ENCODE assay signal across 9 mouse cellular contexts in the genomic region with DNA sequence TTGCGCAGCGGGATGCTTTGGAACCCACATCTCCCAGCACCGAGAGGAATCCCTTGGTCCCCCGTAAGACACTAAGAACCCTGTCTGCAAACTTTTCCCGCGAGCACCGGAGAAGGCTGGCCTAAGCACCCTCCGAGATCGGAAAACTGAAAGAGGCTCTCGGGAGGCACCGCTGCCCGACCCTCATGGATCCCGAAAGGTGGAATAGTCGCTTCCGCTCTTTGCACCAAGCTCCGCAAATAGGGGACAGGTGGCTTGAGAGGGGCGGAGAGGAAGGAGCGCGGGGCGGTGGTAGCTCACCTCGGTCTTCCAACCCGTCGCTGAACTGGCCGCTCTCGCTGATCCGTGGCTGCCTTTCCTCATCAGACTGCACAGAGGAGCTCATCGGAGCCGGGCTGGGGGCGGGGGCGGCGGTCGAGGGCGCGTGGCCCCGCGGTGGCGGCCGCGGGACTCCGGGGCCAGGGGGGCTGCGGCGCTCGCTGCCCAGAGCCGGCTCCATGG. TPM values are rescaled to one million over a fixed set of nuclear protein-coding genes. Genes with fewer than 3 reads are reported as not detected.
A peak's percentile ranks its signal among the peaks of the same experiment; 100 is the strongest.
DNase-seq lines count a peak whose midpoint lies in the region; ATAC-seq and TF ChIP-seq lines count a peak whose summit lies in the region.
"Had no signal": no experiment of that assay in that cellular context is flagged by ENCODE, and none has a peak within 500 bp of the region (broad histone marks: within the 10 kb centered on the region; RNA-seq: fewer than 3 reads in every experiment).

No protein-coding gene starts in this region.

- TF ChIP-seq POLR2A in spleen, adult 2 months (IDR thresholded peaks at IDR 0.05; ENCODE audit: low read depth, low read length): no peak

- DNase-seq in heart, adult 9 months (ENCODE audit: low spot score in 2 of 2): no peak
- DNase-seq in R1 (ENCODE audit: low read depth, low spot score): peak; percentile 54
- DNase-seq in embryonic facial prominence, embryonic 11.5 days (ENCODE audit: low spot score): peak; percentile 49
- peak; percentile 35 for DNase-seq in hindbrain, postnatal 0 days (ENCODE audit: low spot score)
- DNase-seq in lung, embryonic 14.5 days: peak; percentile 22
- DNase-seq in spleen, adult 2 months (ENCODE audit: low read depth in 1 of 2, low spot score in 2 of 2): peak in 1 of 2 experiments; percentile 43
- DNase-seq in urinary bladder, postnatal 25 days (ENCODE audit: low spot score): no peak

- peaks cover 9% of the 10 kb centered on the region for H3K4me1 ChIP-seq in heart, embryonic 11.5 days (ENCODE audit: control insufficient read depth, insufficient read depth, low read length)
- peaks cover 12% of the 10 kb centered on the region for H3K4me1 ChIP-seq in embryonic facial prominence, embryonic 11.5 days (ENCODE audit: control insufficient read depth, insufficient read depth, low read length)
- peaks cover 6% of the 10 kb centered on the region for H3K4me1 ChIP-seq in hindbrain, postnatal 0 days (ENCODE audit: insufficient read depth, low read length)
- no peaks in the 10 kb centered on the region for H3K4me1 ChIP-seq in lung, embryonic 14.5 days (ENCODE audit: insufficient read depth)
- H3K4me1 ChIP-seq in spleen, adult 2 months (ENCODE audit: control insufficient read depth, insufficient read depth, insufficient read length): peaks cover 14% of the 10 kb centered on the region

- H3K9me3 ChIP-seq in heart, embryonic 11.5 days (replicated peaks; ENCODE audit: control insufficient read depth, low read length): no peaks in the 10 kb centered on the region
- no peaks in the 10 kb centered on the region for H3K9me3 ChIP-seq in embryonic facial prominence, embryonic 11.5 days (replicated peaks; ENCODE audit: control insufficient read depth, low read length)
- no peaks in the 10 kb centered on the region for H3K9me3 ChIP-seq in hindbrain, postnatal 0 days (ENCODE audit: low read length)
- H3K9me3 ChIP-seq in lung, embryonic 14.5 days (ENCODE audit: low read depth, low read length): no peaks in the 10 kb centered on the region

- H3K9ac ChIP-seq in heart, embryonic 11.5 days (ENCODE audit: low read depth, low read length): peak overlapping the region; percentile 72
- H3K9ac ChIP-seq in embryonic facial prominence, embryonic 11.5 days (replicated peaks; ENCODE audit: low read length): peak overlapping the region; percentile 50
- H3K9ac ChIP-seq in hindbrain, postnatal 0 days (replicated peaks; ENCODE audit: low read length): peak overlapping the region; percentile 58
- peak overlapping the region; percentile 41 for H3K9ac ChIP-seq in lung, embryonic 14.5 days

- 1% methylated on average over 43 of the region's 44 CpGs for WGBS in heart, embryonic 11.5 days (ENCODE audit: insufficient replicate concordance)
- WGBS in embryonic facial prominence, embryonic 11.5 days: under 1% methylated on average over 34 of the region's 44 CpGs
- under 1% methylated on average over 44 of the region's 44 CpGs for WGBS in hindbrain, postnatal 0 days
- WGBS in lung, embryonic 14.5 days: 1% methylated on average over 43 of the region's 44 CpGs
- 3% methylated on average over 44 of the region's 44 CpGs for WGBS in spleen, adult 2 months

- peaks cover 34% of the 10 kb centered on the region for H3K27me3 ChIP-seq in heart, embryonic 11.5 days (ENCODE audit: control insufficient read depth, insufficient read depth, low read length)
- peaks cover 44% of the 10 kb centered on the region for H3K27me3 ChIP-seq in embryonic facial prominence, embryonic 11.5 days (ENCODE audit: control insufficient read depth, insufficient read depth, low read length)
- peaks cover 8% of the 10 kb centered on the region; the same call in 1 of the 2 replicates for H3K27me3 ChIP-seq in hindbrain, postnatal 0 days (ENCODE audit: insufficient read depth, low read length)
- H3K27me3 ChIP-seq in lung, embryonic 14.5 days (ENCODE audit: insufficient read depth, low read length): peaks cover 57% of the 10 kb centered on the region
- H3K27me3 ChIP-seq in spleen, adult 2 months (ENCODE audit: control insufficient read depth, insufficient read depth, low read length): no peaks in the 10 kb centered on the region; the same call in 1 of the 2 replicates

- peak; percentile 32; the same call in 1 of the 2 replicates for ATAC-seq in heart, embryonic 11.5 days (replicated peaks; ENCODE audit: insufficient number of reproducible peaks, low FRiP score, low TSS enrichment)
- peak; percentile 30; the same call in 1 of the 2 replicates for ATAC-seq in embryonic facial prominence, embryonic 11.5 days (replicated peaks; ENCODE audit: insufficient number of reproducible peaks, low FRiP score, low TSS enrichment, low read depth)
- ATAC-seq in hindbrain, postnatal 0 days: peak; percentile 46
- ATAC-seq in lung, embryonic 14.5 days (ENCODE audit: insufficient read depth): peak; percentile 38; the same call in 1 of the 2 replicates

- H3K4me2 ChIP-seq in heart, embryonic 11.5 days: peak overlapping the region; percentile 90
- peak overlapping the region; percentile 97 for H3K4me2 ChIP-seq in embryonic facial prominence, embryonic 11.5 days (ENCODE audit: low read depth, low read length)
- H3K4me2 ChIP-seq in hindbrain, postnatal 0 days (ENCODE audit: low read depth, low read length): peak overlapping the region; percentile 88
- H3K4me2 ChIP-seq in lung, embryonic 14.5 days: peak overlapping the region; percentile 96

- no peak for TF ChIP-seq CTCF in hindbrain, postnatal 0 days (IDR thresholded peaks at IDR 0.05; ENCODE audit: low read depth)
- no peak for TF ChIP-seq CTCF in lung, embryonic 14.5 days (IDR thresholded peaks at IDR 0.05; ENCODE audit: low read depth)
- no peak for TF ChIP-seq CTCF in spleen, adult 2 months (IDR thresholded peaks at IDR 0.05; ENCODE audit: extremely low read depth, insufficient read depth, insufficient read length, insufficient replicate concordance)

- H3K27ac ChIP-seq in heart, embryonic 11.5 days (ENCODE audit: low read depth, low read length): peak overlapping the region; percentile 15; the same call in 1 of the 2 replicates
- H3K27ac ChIP-seq in embryonic facial prominence, embryonic 11.5 days (replicated peaks; ENCODE audit: low read depth, low read length): no peak overlapping the region
- H3K27ac ChIP-seq in hindbrain, postnatal 0 days: peak overlapping the region; percentile 62
- H3K27ac ChIP-seq in lung, embryonic 14.5 days (ENCODE audit: low read depth): no peak overlapping the region
- peak overlapping the region; percentile 69; the same call in 1 of the 2 replicates for H3K27ac ChIP-seq in spleen, adult 2 months (ENCODE audit: insufficient read depth, low read length)

- H3K4me3 ChIP-seq in heart, embryonic 11.5 days (ENCODE audit: low read depth, low read length): peak overlapping the region; percentile 72
- H3K4me3 ChIP-seq in embryonic facial prominence, embryonic 11.5 days (ENCODE audit: low read depth, low read length): peak overlapping the region; percentile 51
- peak overlapping the region; percentile 65 for H3K4me3 ChIP-seq in hindbrain, postnatal 0 days (ENCODE audit: low read length)
- peak overlapping the region; percentile 52 for H3K4me3 ChIP-seq in lung, embryonic 14.5 days (ENCODE audit: low read depth, low read length)
- peak overlapping the region; percentile 66 for H3K4me3 ChIP-seq in spleen, adult 2 months (ENCODE audit: extremely low read depth, insufficient read depth, insufficient read length)

- no peaks in the 10 kb centered on the region for H3K36me3 ChIP-seq in heart, embryonic 11.5 days (ENCODE audit: control insufficient read depth, insufficient read depth, low read length)
- no peaks in the 10 kb centered on the region for H3K36me3 ChIP-seq in embryonic facial prominence, embryonic 11.5 days (replicated peaks; ENCODE audit: control insufficient read depth, insufficient read depth, low read depth, low read length)
- no peaks in the 10 kb centered on the region for H3K36me3 ChIP-seq in hindbrain, postnatal 0 days (ENCODE audit: insufficient read depth, low read length)
- no peaks in the 10 kb centered on the region for H3K36me3 ChIP-seq in lung, embryonic 14.5 days (ENCODE audit: insufficient read depth)
- H3K36me3 ChIP-seq in spleen, adult 2 months (ENCODE audit: control insufficient read depth, insufficient read depth, low read length): peaks cover 2% of the 10 kb centered on the region; the same call in 1 of the 2 replicates

RNA-seq across cellular contexts. Expression of gene Tmem163, which starts 2.2 kb away (rescaled TPM):
- 30.5 and 32.0 TPM in 2 replicates for polyA plus RNA-seq in heart, embryonic 11.5 days (2014; fragmentation: Nextera tagmentation; extraction: Ambion mirVana)
- 9.5 and 10.2 TPM in 2 replicates for polyA plus RNA-seq in embryonic facial prominence, embryonic 11.5 days (2014; fragmentation: Nextera tagmentation; extraction: Ambion mirVana)
- total RNA-seq in hindbrain, postnatal 0 days (2014; rRNA removed): 56.0 and 56.6 TPM in 2 replicates
- polyA plus RNA-seq in hindbrain, postnatal 0 days (2015; fragmentation: Nextera tagmentation; extraction: Ambion mirVana): 54.5 and 54.9 TPM in 2 replicates
- 2.1 and 4.3 TPM in 2 replicates for polyA plus RNA-seq in lung, embryonic 14.5 days (2014; fragmentation: Nextera tagmentation; extraction: Ambion mirVana)
- polyA plus RNA-seq in spleen, adult 2 months (2012; rRNA removed): 10.6 and 17.5 TPM in 2 replicates
- total RNA-seq: MEL had no signal

RNA-seq across cellular contexts. Expression of gene Acmsd, which starts 52.0 kb away (rescaled TPM):
- polyA plus RNA-seq in heart, embryonic 11.5 days (2014; fragmentation: Nextera tagmentation; extraction: Ambion mirVana): 0.86 and 1.3 TPM in 2 replicates
- 0.32 and 0.49 TPM in 2 replicates for polyA plus RNA-seq in embryonic facial prominence, embryonic 11.5 days (2014; fragmentation: Nextera tagmentation; extraction: Ambion mirVana)
- not detected in 2 replicates for total RNA-seq in hindbrain, postnatal 0 days (2014; rRNA removed)
- not detected in 2 replicates for polyA plus RNA-seq in hindbrain, postnatal 0 days (2015; fragmentation: Nextera tagmentation; extraction: Ambion mirVana)
- 0.18 and 0.45 TPM in 2 replicates for polyA plus RNA-seq in lung, embryonic 14.5 days (2014; fragmentation: Nextera tagmentation; extraction: Ambion mirVana)
- 0.26 and 0.43 TPM in 2 replicates for polyA plus RNA-seq in spleen, adult 2 months (2012; rRNA removed)

Comparison
In these comparisons a context has a peak if more than half of its experiments do, and no peak if none do; other contexts are left out.
1. H3K27ac ChIP-seq: peak in heart, embryonic 11.5 days (single experiment), hindbrain, postnatal 0 days (single experiment) and spleen, adult 2 months (single experiment); none in embryonic facial prominence, embryonic 11.5 days (single experiment) and lung, embryonic 14.5 days (single experiment).
2. DNase-seq: peak in R1 (single experiment), embryonic facial prominence, embryonic 11.5 days (single experiment), hindbrain, postnatal 0 days (single experiment) and lung, embryonic 14.5 days (single experiment); none in heart, adult 9 months (0 of 2) and urinary bladder, postnatal 25 days (single experiment).
3. Peak in every context shown above with its lines, with median percentiles within 50 percentile points of each other: ATAC-seq, H3K4me2 ChIP-seq, H3K4me3 ChIP-seq and H3K9ac ChIP-seq.